Mouse (Mus musculus): ENCODE data around the gene Tacc2. TPM values are rescaled to one million over a fixed set of nuclear protein-coding genes. Genes with fewer than 3 reads are reported as not detected.

Gene Tacc2
- 21.8 TPM for polyA plus RNA-seq (2014; fragmentation: Illumina TruSeq; extraction: RNeasy Lipid Tissue Mini Kit (QIAGEN cat#74804); ENCODE audit: low read depth, low replicate concordance)

GRCm38 (mm10) chr7:130577388-130578003 lies at the start of gene Tacc2:
Tacc2 (plus strand) TSS chr7:130577438.

GRCm38 (mm10) chr7:130572821-130573220 lies 4.4 kb upstream of the Tacc2 start, which contains the start of gene Nsmce4a:
Nsmce4a (minus strand) TSS chr7:130573118.

GRCm38 (mm10) chr7:130773914-130774630 lies 196.8 kb downstream of the Tacc2 start, which contains the start of gene Btbd16:
Btbd16 (plus strand) TSS chr7:130774069.

Other genes starting within 250 kb of the Tacc2 start
- 71.7 TPM for gene Ate1, start 57.1 kb upstream of the Tacc2 start, polyA plus RNA-seq (2014; fragmentation: Illumina TruSeq; extraction: RNeasy Lipid Tissue Mini Kit (QIAGEN cat#74804); ENCODE audit: low read depth, low replicate concordance)
- gene Nsmce4a, start 4.3 kb upstream of the Tacc2 start, polyA plus RNA-seq (2014; fragmentation: Illumina TruSeq; extraction: RNeasy Lipid Tissue Mini Kit (QIAGEN cat#74804); ENCODE audit: low read depth, low replicate concordance) = 231 TPM
- not detected for gene Btbd16, start 196.6 kb downstream of the Tacc2 start, polyA plus RNA-seq (2014; fragmentation: Illumina TruSeq; extraction: RNeasy Lipid Tissue Mini Kit (QIAGEN cat#74804); ENCODE audit: low read depth, low replicate concordance)

All from kidney, adult 10 weeks (tissue).